ENCODE assay signal across 10 mouse cellular contexts in genomic region chr6:71555507-71555951, GRCm38 (mm10). TPM values are rescaled to one million over a fixed set of nuclear protein-coding genes. Genes with fewer than 3 reads are reported as not detected.
A peak's percentile ranks its signal among the peaks of the same experiment; 100 is the strongest.
DNase-seq lines count a peak whose midpoint lies in the region; ATAC-seq and TF ChIP-seq lines count a peak whose summit lies in the region.
"Had no signal": no experiment of that assay in that cellular context is flagged by ENCODE, and none has a peak within 500 bp of the region (broad histone marks: within the 10 kb centered on the region; RNA-seq: fewer than 3 reads in every experiment).

No protein-coding gene starts in this region.

- TF ChIP-seq EP300 in liver, postnatal 0 days (IDR thresholded peaks at IDR 0.05; ENCODE audit: low read depth), result no peak

- peak; percentile 63 for ATAC-seq in liver, postnatal 0 days
- no peak for ATAC-seq in intestine, embryonic 16.5 days

- TF ChIP-seq CTCF in gastrocnemius, adult 2 months (IDR thresholded peaks at IDR 0.05), result no peak
- no peak for TF ChIP-seq CTCF in liver, postnatal 0 days (IDR thresholded peaks at IDR 0.05; ENCODE audit: low read depth)

- H3K27me3 ChIP-seq in liver, postnatal 0 days (ENCODE audit: insufficient read depth, low read length), result no peaks in the 10 kb centered on the region
- no peaks in the 10 kb centered on the region for H3K27me3 ChIP-seq in intestine, embryonic 16.5 days (replicated peaks; ENCODE audit: control insufficient read depth, insufficient read depth, low read length)
- H3K27me3 ChIP-seq: embryonic facial prominence, embryonic 13.5 days; midbrain, embryonic 12.5 days had no signal

- 0 out of 2 replicates have a peak, but pooled peaks cover 3% of the 10 kb centered on the region for H3K36me3 ChIP-seq in liver, postnatal 0 days (replicated peaks; ENCODE audit: insufficient read depth, low read length)
- H3K36me3 ChIP-seq in intestine, embryonic 16.5 days (ENCODE audit: control insufficient read depth, insufficient read depth, low read length), result peaks cover 4% of the 10 kb centered on the region; the same call in 1 of the 2 replicates

- no peaks in the 10 kb centered on the region for H3K9me3 ChIP-seq in liver, postnatal 0 days (ENCODE audit: low read length)
- no peaks in the 10 kb centered on the region for H3K9me3 ChIP-seq in intestine, embryonic 16.5 days (ENCODE audit: control insufficient read depth, low read length)
- H3K9me3 ChIP-seq: embryonic facial prominence, embryonic 13.5 days; midbrain, embryonic 12.5 days had no signal

- peak overlapping the region; percentile 73 for H3K27ac ChIP-seq in gastrocnemius, adult 2 months
- H3K27ac ChIP-seq in liver, postnatal 0 days (ENCODE audit: low read depth), result no peak overlapping the region
- H3K27ac ChIP-seq in intestine, embryonic 16.5 days (ENCODE audit: low read length), result no peak overlapping the region
- H3K27ac ChIP-seq: embryonic facial prominence, embryonic 13.5 days; midbrain, embryonic 12.5 days had no signal

- DNase-seq in gastrocnemius, adult 2 months, result peak; percentile 53
- no peak for DNase-seq in gastrocnemius, postnatal 10 days
- DNase-seq in Muller cell, postnatal 12 days (ENCODE audit: inconsistent ontology term), result peak; percentile 30
- DNase-seq in heart, adult 8-10 months (ENCODE audit: low spot score), result peak; percentile 26
- no peak for DNase-seq in liver, postnatal 0 days
- no peak for DNase-seq in spleen, postnatal 14 days (ENCODE audit: low spot score in 2 of 2)
- DNase-seq in thymus, postnatal 0 days (ENCODE audit: low spot score), result no peak

- H3K4me2 ChIP-seq in liver, postnatal 0 days (ENCODE audit: low read depth, low read length), result no peak overlapping the region
- H3K4me2 ChIP-seq in intestine, embryonic 16.5 days (ENCODE audit: low read depth, low read length), result no peak overlapping the region
- H3K4me2 ChIP-seq: embryonic facial prominence, embryonic 13.5 days; midbrain, embryonic 12.5 days had no signal

- 57% methylated on average over 2 of the region's 2 CpGs for WGBS in liver, postnatal 0 days (ENCODE audit: insufficient replicate concordance)
- WGBS in intestine, embryonic 16.5 days, result 84% methylated on average over 2 of the region's 2 CpGs

- intact Hi-C loops in gastrocnemius, adult 2 months (cut with DNase I), result no loop called here

- no peak overlapping the region for H3K9ac ChIP-seq in liver, postnatal 0 days (replicated peaks)
- no peak overlapping the region for H3K9ac ChIP-seq in intestine, embryonic 16.5 days (ENCODE audit: low read depth, low read length)
- H3K9ac ChIP-seq: embryonic facial prominence, embryonic 13.5 days; midbrain, embryonic 12.5 days had no signal

- H3K4me1 ChIP-seq in liver, postnatal 0 days (ENCODE audit: insufficient read depth), result no peaks in the 10 kb centered on the region
- H3K4me1 ChIP-seq in intestine, embryonic 16.5 days (ENCODE audit: control insufficient read depth, insufficient read depth, low read length), result no peaks in the 10 kb centered on the region
- H3K4me1 ChIP-seq: embryonic facial prominence, embryonic 13.5 days; midbrain, embryonic 12.5 days had no signal

- H3K4me3 ChIP-seq in gastrocnemius, adult 2 months, result no peak overlapping the region
- H3K4me3 ChIP-seq in liver, postnatal 0 days (ENCODE audit: low read depth, low read length), result no peak overlapping the region
- no peak overlapping the region for H3K4me3 ChIP-seq in intestine, embryonic 16.5 days (ENCODE audit: low read length)
- H3K4me3 ChIP-seq: embryonic facial prominence, embryonic 13.5 days; midbrain, embryonic 12.5 days had no signal

RNA-seq across cellular contexts. Expression of gene Chmp3, which starts 11.9 kb away (rescaled TPM):
- total RNA-seq in gastrocnemius, adult 2 months (2021), result 10 to 100 TPM; 41.9 to 45.6 TPM
- total RNA-seq in gastrocnemius, postnatal 10 days (2021), result 10 to 100 TPM; 41.7 to 53.2 TPM
- 10 to 100 TPM; 48.0 to 79.1 (median 59.2) TPM for total RNA-seq in heart, adult 8-10 months (2022)
- polyA plus RNA-seq in liver, postnatal 0 days (2015; fragmentation: Nextera tagmentation; extraction: Ambion mirVana), result 32.8 and 34.9 TPM in 2 replicates
- 78.8 and 83.3 TPM in 2 replicates for polyA plus RNA-seq in intestine, embryonic 16.5 days (2015; fragmentation: Nextera tagmentation; extraction: Ambion mirVana)
- polyA plus RNA-seq in thymus, postnatal 0 days (2015; fragmentation: Nextera tagmentation; extraction: Ambion mirVana), result 58.1 and 60.8 TPM in 2 replicates

Comparison
In these comparisons a context has a peak if more than half of its experiments do, and no peak if none do; other contexts are left out.
1. DNase-seq: peak in gastrocnemius, adult 2 months (single experiment), Muller cell, postnatal 12 days (single experiment) and heart, adult 8-10 months (single experiment); none in gastrocnemius, postnatal 10 days (single experiment), liver, postnatal 0 days (single experiment), spleen, postnatal 14 days (0 of 2) and thymus, postnatal 0 days (single experiment).